Mouse (Mus musculus): ENCODE measurements around the gene Tmprss12.
"Not testable (repeated sequence)": the region's sequence is repeated elsewhere in the genome, so short reads cannot be mapped to it uniquely, and the experiment has no call there.

The Tmprss12 gene

GRCm38 (mm10) chr15:100321134-100321533 is 40.5 kb downstream of the Tmprss12 start:
- DNase-seq (ENCODE audit: low read depth in 1 of 2, low spot score in 2 of 2): no peak

GRCm38 (mm10) chr15:100324021-100324591 is 43.5 kb downstream of the Tmprss12 start:
- no peak for DNase-seq (ENCODE audit: low read depth in 1 of 2, low spot score in 2 of 2)

GRCm38 (mm10) chr15:100325235-100325634 is 44.6 kb downstream of the Tmprss12 start:
- DNase-seq (ENCODE audit: low read depth in 1 of 2, low spot score in 2 of 2): no peak

GRCm38 (mm10) chr15:100328089-100328488 is 47.5 kb downstream of the Tmprss12 start:
- DNase-seq (ENCODE audit: low read depth in 1 of 2, low spot score in 2 of 2): not testable (repeated sequence)

- DNase-seq (ENCODE audit: low read depth in 1 of 2, low spot score in 2 of 2): not testable (repeated sequence)
These were observed 48.7 kb downstream of the Tmprss12 start for GRCm38 (mm10) chr15:100329336-100329735.

- DNase-seq (ENCODE audit: low read depth in 1 of 2, low spot score in 2 of 2): no peak
These were observed 50.1 kb downstream of the Tmprss12 start for GRCm38 (mm10) chr15:100330739-100331138.

- DNase-seq (ENCODE audit: low read depth in 1 of 2, low spot score in 2 of 2): not testable (repeated sequence)
These were observed 51.7 kb downstream of the Tmprss12 start for GRCm38 (mm10) chr15:100332077-100332961.

GRCm38 (mm10) chr15:100334629-100335028 is 54.0 kb downstream of the Tmprss12 start, which contains the start of gene Mettl7a3:
TSS of gene Mettl7a3 (plus strand) at chr15:100334929.
- DNase-seq (ENCODE audit: low read depth in 1 of 2, low spot score in 2 of 2): no peak

GRCm38 (mm10) chr15:100337328-100337727 is 56.7 kb downstream of the Tmprss12 start:
- not testable (repeated sequence) for DNase-seq (ENCODE audit: low read depth in 1 of 2, low spot score in 2 of 2)

GRCm38 (mm10) chr15:100337847-100338246 is 57.2 kb downstream of the Tmprss12 start:
- not testable (repeated sequence) for DNase-seq (ENCODE audit: low read depth in 1 of 2, low spot score in 2 of 2)

- not testable (repeated sequence) for DNase-seq (ENCODE audit: low read depth in 1 of 2, low spot score in 2 of 2)
These were observed 60.8 kb downstream of the Tmprss12 start for GRCm38 (mm10) chr15:100341314-100341980.

Data from monocyte, adult 2 months (primary cell).